Comparison of ENCODE assay signal across 13 mouse cellular contexts in genomic region chr10:21695185-21695584, GRCm38 (mm10).
DNase-seq lines count a peak whose midpoint lies in the region; ATAC-seq and TF ChIP-seq lines count a peak whose summit lies in the region.
"Had no signal": no experiment of that assay in that cellular context is flagged by ENCODE, and none has a peak within 500 bp of the region (broad histone marks: within the 10 kb centered on the region; RNA-seq: fewer than 3 reads in every experiment).

No protein-coding gene starts in this region.

- no peaks in the 10 kb centered on the region for H3K36me3 ChIP-seq in heart, embryonic 15.5 days
- H3K36me3 ChIP-seq in lung, postnatal 0 days (ENCODE audit: insufficient read depth, low read length): no peaks in the 10 kb centered on the region
- no peaks in the 10 kb centered on the region for H3K36me3 ChIP-seq in intestine, embryonic 16.5 days (ENCODE audit: control insufficient read depth, insufficient read depth, low read length)
- H3K36me3 ChIP-seq: forebrain, embryonic 10.5 days had no signal

- H3K27ac ChIP-seq in heart, embryonic 15.5 days: peak overlapping the region; percentile 20
- 0 out of 2 replicates have a peak overlapping the region, but pooled peaks have one; percentile 9 for H3K27ac ChIP-seq in lung, postnatal 0 days (ENCODE audit: low read length)
- peak overlapping the region; percentile 58 for H3K27ac ChIP-seq in intestine, embryonic 16.5 days (ENCODE audit: low read length)
- H3K27ac ChIP-seq: forebrain, embryonic 10.5 days had no signal

- no peak for TF ChIP-seq CTCF in lung, postnatal 0 days (IDR thresholded peaks at IDR 0.05)

- H3K4me2 ChIP-seq in heart, embryonic 15.5 days: no peak overlapping the region
- no peak overlapping the region for H3K4me2 ChIP-seq in lung, postnatal 0 days (replicated peaks; ENCODE audit: low read depth, low read length)
- H3K4me2 ChIP-seq in intestine, embryonic 16.5 days (ENCODE audit: low read depth, low read length): no peak overlapping the region

- no peak overlapping the region for H3K4me3 ChIP-seq in heart, embryonic 15.5 days
- H3K4me3 ChIP-seq in lung, postnatal 0 days (ENCODE audit: low read depth, low read length): no peak overlapping the region
- no peak overlapping the region for H3K4me3 ChIP-seq in intestine, embryonic 16.5 days (ENCODE audit: low read length)
- H3K4me3 ChIP-seq: forebrain, embryonic 10.5 days; megakaryocyte, embryonic 14.5 days had no signal

- intact Hi-C loops in heart, postnatal 36 days (cut with DNase I): no loop called here

- H3K9me3 ChIP-seq in heart, embryonic 15.5 days (replicated peaks): no peaks in the 10 kb centered on the region
- no peaks in the 10 kb centered on the region for H3K9me3 ChIP-seq in lung, postnatal 0 days (ENCODE audit: low read length)
- no peaks in the 10 kb centered on the region for H3K9me3 ChIP-seq in intestine, embryonic 16.5 days (ENCODE audit: control insufficient read depth, low read length)
- H3K9me3 ChIP-seq: forebrain, embryonic 10.5 days; megakaryocyte, embryonic 14.5 days had no signal

- WGBS in heart, embryonic 15.5 days: 46% methylated on average over 5 of the region's 5 CpGs
- WGBS in lung, postnatal 0 days: 36% methylated on average over 5 of the region's 5 CpGs
- 42% methylated on average over 5 of the region's 5 CpGs for WGBS in intestine, embryonic 16.5 days

- no peak overlapping the region for H3K9ac ChIP-seq in heart, embryonic 15.5 days
- no peak overlapping the region for H3K9ac ChIP-seq in lung, postnatal 0 days (replicated peaks; ENCODE audit: low read depth)
- no peak overlapping the region for H3K9ac ChIP-seq in intestine, embryonic 16.5 days (ENCODE audit: low read depth, low read length)

- no peak for DNase-seq in heart, postnatal 36 days
- DNase-seq in lung, postnatal 0 days (ENCODE audit: low spot score): peak; percentile 31
- no peak for DNase-seq in lung, adult 18-20 months
- DNase-seq in naive thymus-derived CD4-positive, alpha-beta T cell, adult 2 months (ENCODE audit: low read depth): peak; percentile 18
- DNase-seq in layer of hippocampus, postnatal 14 days (ENCODE audit: low spot score in 2 of 2): no peak
- no peak for DNase-seq in cerebellum, adult 11-12 months
- DNase-seq: adrenal gland, postnatal 14 days; gastrocnemius, postnatal 14 days; heart, postnatal 4 days had no signal

- H3K4me1 ChIP-seq in heart, embryonic 15.5 days (replicated peaks): no peaks in the 10 kb centered on the region
- H3K4me1 ChIP-seq in lung, postnatal 0 days (ENCODE audit: insufficient read depth, low read depth, low read length): peaks cover 5% of the 10 kb centered on the region; the same call in 1 of the 2 replicates
- H3K4me1 ChIP-seq in intestine, embryonic 16.5 days (ENCODE audit: control insufficient read depth, insufficient read depth, low read length): peaks cover 2% of the 10 kb centered on the region; the same call in 1 of the 2 replicates
- H3K4me1 ChIP-seq: forebrain, embryonic 10.5 days had no signal

- H3K27me3 ChIP-seq in heart, embryonic 15.5 days: no peaks in the 10 kb centered on the region
- H3K27me3 ChIP-seq in lung, postnatal 0 days (replicated peaks; ENCODE audit: insufficient read depth, low read length): no peaks in the 10 kb centered on the region
- no peaks in the 10 kb centered on the region for H3K27me3 ChIP-seq in intestine, embryonic 16.5 days (replicated peaks; ENCODE audit: control insufficient read depth, insufficient read depth, low read length)
- H3K27me3 ChIP-seq: megakaryocyte, embryonic 14.5 days had no signal

- ATAC-seq in heart, embryonic 15.5 days (replicated peaks; ENCODE audit: insufficient number of reproducible peaks, insufficient read depth, low FRiP score, low read depth): 0 out of 2 replicates have a peak, but pooled peaks have one; percentile 27
- peak; percentile 55 for ATAC-seq in lung, postnatal 0 days
- ATAC-seq in intestine, embryonic 16.5 days: peak; percentile 87

- peak; percentile 55 for TF ChIP-seq EP300 in lung, postnatal 0 days (IDR thresholded peaks at IDR 0.05)

Comparison
In these comparisons a context has a peak if more than half of its experiments do, and no peak if none do; other contexts are left out.
1. DNase-seq: peak in lung, postnatal 0 days (single experiment) and naive thymus-derived CD4-positive, alpha-beta T cell, adult 2 months (single experiment); none in heart, postnatal 36 days (0 of 2), lung, adult 18-20 months (0 of 2), layer of hippocampus, postnatal 14 days (0 of 2) and cerebellum, adult 11-12 months (single experiment).
2. ATAC-seq: peak in every context shown above with its lines; median percentile 87 in intestine, embryonic 16.5 days; 55 in lung, postnatal 0 days; 27 in heart, embryonic 15.5 days.
3. Peak in every context shown above with its lines, with median percentiles within 50 percentile points of each other: H3K27ac ChIP-seq.